Mouse (Mus musculus): ENCODE results near the gene Nckap5l.
"Not testable (repeated sequence)": the region's sequence is repeated elsewhere in the genome, so short reads cannot be mapped to it uniquely, and the experiment has no call there.

The Nckap5l gene

GRCm38 (mm10) chr15:99469736-99470135, 12.2 kb upstream of the Nckap5l start:
- no peak for DNase-seq (ENCODE audit: low spot score)

GRCm38 (mm10) chr15:99469067-99469466, 11.5 kb upstream of the Nckap5l start:
- DNase-seq (ENCODE audit: low spot score) = peak; percentile 80

GRCm38 (mm10) chr15:99463194-99463593, 5.6 kb upstream of the Nckap5l start:
- no peak for DNase-seq (ENCODE audit: low spot score)

- DNase-seq (ENCODE audit: low spot score) = peak; percentile 68
Measured at GRCm38 (mm10) chr15:99456963-99457605, 464 bp downstream of the Nckap5l start.

GRCm38 (mm10) chr15:99456338-99456962, 1.1 kb downstream of the Nckap5l start:
- peak; percentile 10 for DNase-seq (ENCODE audit: low spot score)

GRCm38 (mm10) chr15:99455415-99455814, 2.1 kb downstream of the Nckap5l start:
- no peak for DNase-seq (ENCODE audit: low spot score)

- DNase-seq (ENCODE audit: low spot score) = no peak
Measured at GRCm38 (mm10) chr15:99454585-99455279, 2.8 kb downstream of the Nckap5l start.

- no peak for DNase-seq (ENCODE audit: low spot score)
Measured at GRCm38 (mm10) chr15:99453153-99453900, 4.2 kb downstream of the Nckap5l start.

GRCm38 (mm10) chr15:99449751-99450280, 7.7 kb downstream of the Nckap5l start:
- no peak for DNase-seq (ENCODE audit: low spot score)

GRCm38 (mm10) chr15:99449131-99449750, 8.3 kb downstream of the Nckap5l start:
- no peak for DNase-seq (ENCODE audit: low spot score)

GRCm38 (mm10) chr15:99446136-99446535, 11.4 kb downstream of the Nckap5l start:
- not testable (repeated sequence) for DNase-seq (ENCODE audit: low spot score)

- DNase-seq (ENCODE audit: low spot score) = no peak
Measured at GRCm38 (mm10) chr15:99445567-99445966, 12.0 kb downstream of the Nckap5l start.

GRCm38 (mm10) chr15:99442358-99442757, 15.2 kb downstream of the Nckap5l start:
- no peak for DNase-seq (ENCODE audit: low spot score)

GRCm38 (mm10) chr15:99440816-99441457, 16.6 kb downstream of the Nckap5l start:
- DNase-seq (ENCODE audit: low spot score) = no peak

- DNase-seq (ENCODE audit: low spot score) = peak; percentile 31
Measured at GRCm38 (mm10) chr15:99440112-99440815, 17.3 kb downstream of the Nckap5l start.

GRCm38 (mm10) chr15:99438966-99439698, 18.4 kb downstream of the Nckap5l start:
- no peak for DNase-seq (ENCODE audit: low spot score)

- DNase-seq (ENCODE audit: low spot score) = no peak
Measured at GRCm38 (mm10) chr15:99433913-99434312, 23.6 kb downstream of the Nckap5l start.

GRCm38 (mm10) chr15:99433081-99433718, 24.3 kb downstream of the Nckap5l start:
- no peak for DNase-seq (ENCODE audit: low spot score)

GRCm38 (mm10) chr15:99431967-99432366, 25.6 kb downstream of the Nckap5l start:
- no peak for DNase-seq (ENCODE audit: low spot score)

Measured in retina, embryonic 14.5 days (tissue).